Mouse (Mus musculus): ENCODE data around the gene Eif4e. TPM values are rescaled to one million over a fixed set of nuclear protein-coding genes. Genes with fewer than 3 reads are reported as not detected.
"Not testable (repeated sequence)": the region's sequence is repeated elsewhere in the genome, so short reads cannot be mapped to it uniquely, and the experiment has no call there.

The Eif4e gene
- polyA plus RNA-seq, 1 experiment = 7.7 TPM

DNA sequence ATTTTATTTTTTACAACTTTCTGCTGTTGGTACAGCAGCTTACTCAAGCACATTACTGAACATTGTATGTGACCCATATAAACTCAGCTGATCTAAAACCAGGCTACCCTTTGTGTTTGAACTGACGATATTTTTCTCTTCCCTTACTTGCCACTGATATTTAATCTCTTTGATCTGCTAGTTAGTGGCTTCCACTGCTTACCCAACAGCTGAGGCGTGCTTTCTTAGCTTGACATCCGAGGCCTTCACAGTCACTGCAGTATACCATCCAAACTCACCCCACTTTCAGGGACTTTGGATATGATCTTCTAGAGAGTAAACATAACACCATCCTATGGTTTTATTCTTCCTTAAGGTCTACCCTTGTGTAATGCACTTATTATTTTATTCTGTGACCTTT is 16.6 kb downstream of the Eif4e start:
- Histone ChIP-seq H3K36me3 (ENCODE audit: control insufficient read depth, insufficient read depth, low read length) (peaks cover 1% of the 10 kb centered on the region; the same call in 1 of the 2 replicates), H3K4me1 (ENCODE audit: control insufficient read depth, insufficient read depth, insufficient read length) (peaks cover 7% of the 10 kb centered on the region; the same call in 1 of the 2 replicates), H3K4me3 (ENCODE audit: extremely low read depth, insufficient read depth, insufficient read length) (no peak overlapping the region), H3K27me3 (ENCODE audit: control insufficient read depth, insufficient read depth, low read length) (no peaks in the 10 kb centered on the region), H3K27ac (ENCODE audit: insufficient read depth, low read length) (no peak overlapping the region)
- DNase-seq (ENCODE audit: low read depth in 1 of 2, low spot score in 2 of 2) = no peak
- TF ChIP-seq POLR2A (IDR thresholded peaks at IDR 0.05; ENCODE audit: low read depth, low read length) (no peak), CTCF (IDR thresholded peaks at IDR 0.05; ENCODE audit: extremely low read depth, insufficient read depth, insufficient read length, insufficient replicate concordance) (no peak)
- 45% methylated on average over 3 of the region's 3 CpGs for WGBS

GRCm38 (mm10) chr3:138544117-138544516 is 18.1 kb downstream of the Eif4e start:
- 88% methylated on average over 4 of the region's 4 CpGs for WGBS
- no peak for TF ChIP-seq POLR2A (IDR thresholded peaks at IDR 0.05; ENCODE audit: low read depth, low read length)
- TF ChIP-seq CTCF (IDR thresholded peaks at IDR 0.05; ENCODE audit: extremely low read depth, insufficient read depth, insufficient read length, insufficient replicate concordance) = no peak
- Histone ChIP-seq H3K4me3 (ENCODE audit: extremely low read depth, insufficient read depth, insufficient read length) (no peak overlapping the region), H3K27ac (ENCODE audit: insufficient read depth, low read length) (no peak overlapping the region), H3K4me1 (ENCODE audit: control insufficient read depth, insufficient read depth, insufficient read length) (peaks cover 4% of the 10 kb centered on the region; the same call in 1 of the 2 replicates), H3K36me3 (ENCODE audit: control insufficient read depth, insufficient read depth, low read length) (peaks cover 3% of the 10 kb centered on the region), H3K27me3 (ENCODE audit: control insufficient read depth, insufficient read depth, low read length) (no peaks in the 10 kb centered on the region)
- no peak for DNase-seq (ENCODE audit: low read depth in 1 of 2, low spot score in 2 of 2)

DNA sequence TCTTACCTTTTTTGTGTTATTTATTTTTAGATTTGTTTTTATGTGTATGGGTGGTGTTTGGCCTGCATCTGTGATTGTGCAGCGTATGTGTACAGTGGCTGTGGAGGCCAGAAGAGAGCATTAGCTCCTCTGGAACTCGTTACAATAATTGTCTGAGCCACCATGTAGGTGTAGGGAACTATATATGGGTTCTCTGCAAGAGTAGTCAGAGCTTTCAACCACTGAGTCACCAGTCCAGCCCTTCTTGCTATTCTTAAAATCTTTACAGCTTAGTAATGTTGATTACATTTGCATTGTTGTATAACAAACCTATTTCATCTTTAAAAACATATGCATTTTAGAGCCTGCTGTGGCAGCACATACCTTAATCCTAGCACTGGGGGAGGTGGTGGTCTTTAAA is 20.7 kb downstream of the Eif4e start:
- TF ChIP-seq CTCF (IDR thresholded peaks at IDR 0.05; ENCODE audit: extremely low read depth, insufficient read depth, insufficient read length, insufficient replicate concordance) (no peak), POLR2A (IDR thresholded peaks at IDR 0.05; ENCODE audit: low read depth, low read length) (no peak)
- H3K4me3 ChIP-seq (ENCODE audit: extremely low read depth, insufficient read depth, insufficient read length) = no peak overlapping the region
- peaks cover 12% of the 10 kb centered on the region for H3K36me3 ChIP-seq (ENCODE audit: control insufficient read depth, insufficient read depth, low read length)
- DNase-seq (ENCODE audit: low read depth in 1 of 2, low spot score in 2 of 2) = no peak
- no peak overlapping the region for H3K27ac ChIP-seq (ENCODE audit: insufficient read depth, low read length)
- 90% methylated on average over 2 of the region's 2 CpGs for whole genome bisulfite sequencing
- H3K27me3 ChIP-seq (ENCODE audit: control insufficient read depth, insufficient read depth, low read length) = no peaks in the 10 kb centered on the region
- peaks cover 2% of the 10 kb centered on the region; the same call in 1 of the 2 replicates for H3K4me1 ChIP-seq (ENCODE audit: control insufficient read depth, insufficient read depth, insufficient read length)

DNA sequence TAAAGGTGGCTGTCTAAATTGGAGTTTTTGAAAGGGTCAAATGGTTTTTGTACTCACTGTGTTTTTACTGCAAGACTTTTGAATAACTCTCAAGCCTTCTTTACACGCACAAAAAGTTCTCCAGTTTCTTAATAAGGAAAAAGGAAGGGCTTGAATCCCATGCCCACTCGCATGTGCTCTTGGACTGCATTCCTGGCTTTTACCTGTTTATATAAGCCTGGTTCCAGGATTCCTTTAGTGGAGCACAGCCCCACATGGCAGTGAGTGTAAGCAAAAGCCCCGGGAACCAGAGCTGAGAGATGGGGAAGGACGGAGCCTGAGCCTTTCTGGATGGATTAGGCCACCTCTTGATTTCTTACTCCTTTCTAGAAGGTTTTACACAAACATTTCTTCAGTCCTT is 23.1 kb downstream of the Eif4e start:
- no peak for DNase-seq (ENCODE audit: low read depth in 1 of 2, low spot score in 2 of 2)
- no peaks in the 10 kb centered on the region for H3K27me3 ChIP-seq (ENCODE audit: control insufficient read depth, insufficient read depth, low read length)
- TF ChIP-seq CTCF (IDR thresholded peaks at IDR 0.05; ENCODE audit: extremely low read depth, insufficient read depth, insufficient read length, insufficient replicate concordance) (no peak), POLR2A (IDR thresholded peaks at IDR 0.05; ENCODE audit: low read depth, low read length) (no peak)
- 96% methylated on average over 4 of the region's 4 CpGs for WGBS
- H3K4me3 ChIP-seq (ENCODE audit: extremely low read depth, insufficient read depth, insufficient read length) = no peak overlapping the region
- H3K36me3 ChIP-seq (ENCODE audit: control insufficient read depth, insufficient read depth, low read length) = peaks cover 16% of the 10 kb centered on the region
- H3K4me1 ChIP-seq (ENCODE audit: control insufficient read depth, insufficient read depth, insufficient read length) = no peaks in the 10 kb centered on the region
- no peak overlapping the region for H3K27ac ChIP-seq (ENCODE audit: insufficient read depth, low read length)

GRCm38 (mm10) chr3:138550336-138551123 is 24.6 kb downstream of the Eif4e start:
- peaks cover 16% of the 10 kb centered on the region for H3K36me3 ChIP-seq (ENCODE audit: control insufficient read depth, insufficient read depth, low read length)
- H3K4me1 ChIP-seq (ENCODE audit: control insufficient read depth, insufficient read depth, insufficient read length) = no peaks in the 10 kb centered on the region
- 94% methylated on average over 19 of the region's 19 CpGs for WGBS

GRCm38 (mm10) chr3:138555279-138555678 is 29.3 kb downstream of the Eif4e start:
- 83% methylated on average over 8 of the region's 8 CpGs for WGBS
- peaks cover 18% of the 10 kb centered on the region for H3K36me3 ChIP-seq (ENCODE audit: control insufficient read depth, insufficient read depth, low read length)
- not testable (repeated sequence) for H3K27me3 ChIP-seq (ENCODE audit: control insufficient read depth, insufficient read depth, low read length); H3K4me3 ChIP-seq (ENCODE audit: extremely low read depth, insufficient read depth, insufficient read length); H3K27ac ChIP-seq (ENCODE audit: insufficient read depth, low read length); DNase-seq (ENCODE audit: low read depth in 1 of 2, low spot score in 2 of 2); H3K4me1 ChIP-seq (ENCODE audit: control insufficient read depth, insufficient read depth, insufficient read length)

More at GRCm38 (mm10) chr3:138550336-138551123, 24.6 kb downstream of the Eif4e start:
- Histone ChIP-seq H3K4me3 (ENCODE audit: extremely low read depth, insufficient read depth, insufficient read length) (no peak overlapping the region), H3K27me3 (ENCODE audit: control insufficient read depth, insufficient read depth, low read length) (no peaks in the 10 kb centered on the region), H3K27ac (ENCODE audit: insufficient read depth, low read length) (no peak overlapping the region)
- DNase-seq (ENCODE audit: low read depth in 1 of 2, low spot score in 2 of 2) = no peak
- TF ChIP-seq CTCF (IDR thresholded peaks at IDR 0.05; ENCODE audit: extremely low read depth, insufficient read depth, insufficient read length, insufficient replicate concordance) (no peak), POLR2A (IDR thresholded peaks at IDR 0.05; ENCODE audit: low read depth, low read length) (no peak)

- H3K4me1 ChIP-seq (ENCODE audit: control insufficient read depth, insufficient read depth, insufficient read length) = no peaks in the 10 kb centered on the region
- H3K27ac ChIP-seq (ENCODE audit: insufficient read depth, low read length) = no peak overlapping the region
- WGBS = 58% methylated on average over 4 of the region's 4 CpGs
- H3K36me3 ChIP-seq (ENCODE audit: control insufficient read depth, insufficient read depth, low read length) = peaks cover 6% of the 10 kb centered on the region
- TF ChIP-seq POLR2A (IDR thresholded peaks at IDR 0.05; ENCODE audit: low read depth, low read length) (no peak), CTCF (IDR thresholded peaks at IDR 0.05; ENCODE audit: extremely low read depth, insufficient read depth, insufficient read length, insufficient replicate concordance) (no peak)
- no peaks in the 10 kb centered on the region for H3K27me3 ChIP-seq (ENCODE audit: control insufficient read depth, insufficient read depth, low read length)
- H3K4me3 ChIP-seq (ENCODE audit: extremely low read depth, insufficient read depth, insufficient read length) = no peak overlapping the region
- DNase-seq (ENCODE audit: low read depth in 1 of 2, low spot score in 2 of 2) = no peak
Observed at GRCm38 (mm10) chr3:138558529-138558928, 32.5 kb downstream of the Eif4e start.

All from spleen, adult 2 months (tissue).